Mouse (Mus musculus) kidney, adult 9 months (tissue): Measurements from ENCODE around the gene Hoxa1.

Experiments
- DNase-seq: peaks from one replicate; pipeline ENCODE4 v3.0.0; 2022

The Hoxa1 gene

DNA sequence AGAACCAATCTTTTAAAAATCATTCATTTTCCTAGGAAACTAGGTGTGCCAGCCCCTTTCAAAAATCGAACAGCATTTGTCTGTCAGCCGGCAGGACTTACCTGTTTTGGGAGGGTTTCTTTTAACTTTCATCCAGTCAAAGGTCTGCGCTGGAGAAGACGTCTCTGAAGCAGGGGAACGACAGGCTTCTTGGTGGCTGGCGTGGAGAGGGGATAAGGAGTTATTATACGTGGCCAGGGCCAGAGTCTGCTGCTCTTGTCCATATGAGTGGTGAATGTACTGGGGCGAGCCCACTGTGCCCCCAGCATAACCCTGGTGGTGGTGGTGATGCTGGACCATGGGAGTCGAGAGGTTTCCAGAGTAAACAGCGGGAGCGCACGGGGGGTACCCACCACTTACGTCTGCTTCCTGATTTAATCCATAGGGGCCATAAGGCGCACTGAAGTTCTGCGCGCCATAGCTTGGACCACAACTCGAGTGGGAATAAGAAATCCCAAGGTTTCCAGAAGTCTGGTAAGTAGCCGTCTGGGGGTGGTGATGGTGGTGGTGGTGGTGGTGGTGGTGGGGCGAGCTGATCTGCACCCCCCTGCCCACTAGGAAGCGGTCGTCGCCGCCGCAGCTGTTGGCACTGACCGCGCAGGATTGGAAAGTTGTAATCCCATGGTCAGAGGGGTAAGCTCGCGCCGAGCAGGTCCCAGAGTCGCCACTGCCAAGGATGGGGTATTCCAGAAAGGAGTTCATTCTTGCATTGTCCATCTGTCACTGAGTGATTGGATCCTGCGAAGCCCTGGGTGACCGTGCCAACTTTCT lies 446 bp downstream of the Hoxa1 start:
- DNase-seq, result peak; percentile 20

DNA sequence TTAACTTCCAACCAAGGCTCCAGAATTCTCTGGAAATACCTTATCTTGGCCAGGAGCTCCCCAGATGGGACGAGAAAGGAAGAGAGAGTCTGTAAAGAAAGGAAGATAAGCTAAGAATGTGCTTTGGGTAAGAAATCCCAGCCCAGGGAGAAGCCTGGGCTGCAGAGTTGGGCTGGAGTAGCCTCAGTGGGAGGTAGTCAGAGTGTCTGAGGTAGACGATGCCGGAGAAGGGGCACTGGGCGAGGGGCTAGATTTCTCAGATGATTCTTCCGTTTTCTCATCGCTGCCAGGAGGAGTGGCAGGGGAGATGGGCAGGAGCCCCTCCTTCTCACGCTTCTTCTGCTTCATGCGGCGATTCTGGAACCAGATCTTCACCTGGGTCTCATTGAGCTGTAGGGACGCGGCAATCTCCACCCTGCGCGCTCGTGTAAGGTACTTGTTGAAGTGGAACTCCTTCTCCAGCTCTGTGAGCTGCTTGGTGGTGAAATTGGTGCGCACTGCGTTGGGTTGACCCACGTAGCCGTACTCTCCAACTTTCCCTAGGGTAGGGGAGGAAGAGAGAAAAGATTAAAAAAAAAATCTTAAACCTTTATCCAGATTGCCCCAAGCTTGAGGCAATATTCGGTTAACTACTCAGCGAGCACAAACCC lies 1.4 kb downstream of the Hoxa1 start:
- no peak for DNase-seq

DNA sequence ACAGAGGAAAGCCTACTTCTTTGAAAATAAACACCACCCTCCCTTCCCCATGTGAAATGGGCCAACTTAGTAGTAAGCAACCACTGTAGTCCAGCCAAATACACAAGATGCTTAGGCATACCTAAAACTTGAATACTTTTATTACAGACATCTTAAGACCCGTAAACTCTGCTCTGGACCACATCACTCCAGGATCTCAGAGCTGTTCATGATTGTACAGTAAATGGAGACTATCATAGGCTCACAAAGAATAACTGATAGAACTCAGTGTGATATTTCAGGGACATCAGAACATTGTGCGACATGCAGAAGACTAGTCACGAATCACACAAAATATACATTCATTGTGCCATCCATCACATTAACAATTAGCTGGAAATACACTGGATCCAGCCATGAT lies 2.6 kb downstream of the Hoxa1 start:
- DNase-seq, result no peak

DNA sequence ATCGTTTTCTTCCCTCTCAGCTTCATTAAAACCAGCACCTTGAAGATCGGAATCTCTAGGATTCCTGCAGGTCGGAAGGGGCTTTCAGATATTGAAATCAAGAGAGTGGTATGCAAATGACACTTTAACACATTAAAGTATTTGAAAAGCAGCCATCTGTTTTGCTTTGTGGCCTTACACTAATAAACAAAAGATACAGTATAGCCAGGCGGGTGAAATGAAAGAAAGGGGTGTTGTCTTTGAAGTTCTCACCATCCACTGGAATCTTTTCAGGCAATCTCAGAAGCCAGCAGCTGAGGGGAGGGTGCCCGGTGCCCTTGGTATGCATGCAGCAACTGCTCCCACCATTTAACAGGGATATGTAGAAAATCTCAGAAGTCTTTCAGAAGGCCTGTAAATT lies 4.1 kb downstream of the Hoxa1 start:
- no peak for DNase-seq

GRCm38 (mm10) chr6:52153270-52153669 lies 4.8 kb downstream of the Hoxa1 start:
- no peak for DNase-seq

DNA sequence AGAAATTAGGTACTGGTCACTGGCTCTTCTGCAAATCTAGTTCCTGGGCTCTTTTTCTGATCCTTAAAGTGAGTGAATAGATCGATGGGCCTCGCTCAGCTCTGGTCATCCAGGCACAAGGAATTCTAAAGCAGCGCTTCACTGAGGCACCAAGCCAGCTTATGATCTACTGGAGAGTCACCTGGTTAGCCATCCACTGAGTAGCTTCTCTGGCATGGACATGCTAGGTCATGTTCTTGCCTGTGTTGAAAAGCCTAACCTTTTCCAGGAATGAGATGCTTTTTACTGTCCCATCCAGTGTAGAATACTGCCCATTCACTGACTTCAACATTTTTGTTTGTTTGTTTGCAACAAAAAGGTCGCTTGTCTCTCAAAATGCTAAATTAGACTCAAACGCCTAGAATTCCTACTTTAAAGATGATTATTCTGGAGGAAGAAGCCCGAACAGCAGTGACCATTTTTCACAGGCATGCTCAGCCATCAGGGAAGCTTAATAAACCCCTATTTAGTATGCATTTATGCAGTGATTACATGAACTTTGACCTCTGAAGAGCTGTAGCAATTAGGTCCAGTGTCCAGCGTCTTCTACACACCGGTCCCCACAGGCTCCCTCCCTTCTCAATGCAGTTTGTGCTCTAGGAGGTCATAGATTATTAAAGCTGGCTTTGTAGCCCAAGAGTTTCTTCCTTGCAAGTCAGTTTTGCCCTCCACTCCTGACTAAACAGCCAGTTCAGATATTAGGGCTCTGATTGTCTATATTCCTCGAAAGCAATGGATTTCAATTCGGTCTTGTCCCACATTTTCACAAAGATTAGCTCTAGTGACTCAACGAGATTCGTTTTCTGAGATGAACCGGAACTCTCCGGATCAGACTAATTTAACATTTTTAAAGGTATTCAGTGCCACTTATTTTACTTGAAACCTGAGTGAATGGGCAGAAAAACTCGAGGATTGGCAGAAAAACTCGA lies 5.6 kb downstream of the Hoxa1 start:
- DNase-seq, result no peak

GRCm38 (mm10) chr6:52151571-52151970 lies 6.5 kb downstream of the Hoxa1 start:
- no peak for DNase-seq

DNA sequence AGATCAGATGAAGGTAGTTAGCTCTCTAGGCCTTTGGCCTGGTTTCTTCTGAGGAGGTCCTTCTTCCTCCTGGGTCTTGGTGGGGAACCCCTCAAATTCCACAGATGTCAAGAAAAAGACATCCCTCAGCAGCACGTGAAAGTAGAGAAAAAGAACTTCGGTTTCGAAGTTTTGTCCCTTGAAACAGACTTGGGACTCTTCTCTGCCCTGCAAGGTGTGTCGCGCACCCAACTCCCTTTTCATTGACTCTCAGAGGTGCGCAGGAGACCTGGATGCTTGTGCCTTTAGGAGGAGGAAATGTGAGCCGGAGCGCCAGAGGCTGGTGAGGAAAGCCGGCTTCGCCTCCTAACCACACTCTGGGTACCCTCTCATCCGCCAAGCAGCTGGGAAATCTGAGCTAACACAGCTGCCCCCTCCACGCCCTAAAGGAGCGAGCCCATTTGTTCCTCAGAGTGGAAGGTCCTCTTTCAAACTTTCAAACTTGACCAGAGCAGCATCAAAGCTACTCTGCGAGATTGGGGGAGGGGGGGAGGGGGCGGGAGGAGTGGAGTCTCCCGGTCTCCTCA lies 7.6 kb downstream of the Hoxa1 start:
- no peak for DNase-seq

DNA sequence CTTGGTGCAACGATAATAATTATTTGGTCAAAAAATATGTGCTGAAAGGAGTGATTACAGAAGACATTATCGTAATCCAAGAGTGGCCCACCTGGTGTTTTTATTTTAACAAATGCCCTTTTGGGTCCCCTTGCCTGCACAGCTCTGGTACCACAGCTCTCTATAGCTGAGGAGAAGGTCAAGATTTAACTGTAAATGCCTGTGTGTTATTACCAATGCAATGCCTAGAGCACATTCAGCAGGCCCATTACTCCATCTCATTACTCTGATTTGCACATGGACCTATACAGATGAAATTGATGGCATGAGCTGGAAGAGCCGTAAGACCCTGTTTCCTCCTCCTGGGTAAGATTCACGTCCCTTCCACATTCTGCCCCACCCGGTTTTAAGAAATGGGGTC lies 19.0 kb downstream of the Hoxa1 start:
- DNase-seq, result no peak

GRCm38 (mm10) chr6:52138576-52138975 lies 19.5 kb downstream of the Hoxa1 start:
- no peak for DNase-seq

- no peak for DNase-seq
Observed at GRCm38 (mm10) chr6:52137841-52138535, 20.1 kb downstream of the Hoxa1 start.

DNA sequence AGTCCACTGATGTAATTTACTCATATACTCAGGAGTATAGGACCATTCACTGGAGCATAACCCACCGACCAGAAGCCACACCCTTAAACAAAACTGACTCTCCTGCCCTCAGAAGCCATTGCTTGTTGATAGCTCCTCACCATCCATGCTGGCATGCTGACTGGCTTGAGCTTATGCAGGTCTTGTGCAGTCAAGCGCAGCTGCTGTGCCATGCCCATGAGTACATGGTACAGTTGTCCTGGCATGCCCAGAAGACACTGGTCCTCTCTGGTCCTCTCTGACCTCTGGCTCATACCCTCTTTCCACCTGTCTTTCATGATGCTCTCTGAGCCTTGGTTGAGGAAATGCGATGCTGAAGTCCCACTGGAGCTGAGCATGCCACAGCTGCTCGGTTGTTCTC lies 34.4 kb downstream of the Hoxa1 start:
- DNase-seq, result no peak

GRCm38 (mm10) chr6:52121173-52121572 lies 36.9 kb downstream of the Hoxa1 start:
- no peak for DNase-seq

DNA sequence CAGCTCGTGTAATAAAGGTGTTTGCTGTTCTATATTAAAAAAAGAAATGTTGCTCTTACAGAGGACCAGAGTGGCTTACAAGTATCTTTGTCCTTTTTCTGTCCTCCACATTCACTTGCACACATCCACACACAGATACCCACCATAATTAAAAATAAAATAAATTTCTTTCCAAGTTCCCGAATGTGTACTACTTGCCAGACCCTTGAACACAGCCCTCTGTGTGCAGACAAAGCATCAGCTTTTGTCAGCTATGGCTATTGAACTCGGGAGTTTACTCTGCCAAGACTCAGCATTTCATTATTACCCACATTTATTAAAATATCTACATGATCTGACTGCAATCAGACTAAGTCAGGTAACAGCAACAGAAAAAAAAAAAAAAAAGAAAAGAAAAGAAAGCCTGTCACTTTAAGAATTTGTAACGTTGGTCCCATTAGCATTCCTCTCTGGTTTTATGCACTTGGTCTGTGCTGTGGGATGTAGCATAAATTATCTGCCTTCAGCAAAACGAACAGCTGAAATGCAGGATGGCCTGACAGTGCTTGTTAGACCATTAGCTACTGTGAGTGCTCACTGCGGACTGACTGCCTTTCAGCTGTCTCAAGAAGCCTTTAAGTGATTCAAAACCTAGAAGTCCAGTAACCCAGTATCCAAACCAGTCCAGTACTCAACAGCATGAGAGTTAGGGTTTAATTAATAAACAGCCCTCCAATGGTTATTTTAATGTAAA lies 39.0 kb downstream of the Hoxa1 start:
- no peak for DNase-seq

- peak; percentile 36 for DNase-seq
Observed at GRCm38 (mm10) chr6:52115899-52116298, 42.2 kb downstream of the Hoxa1 start.

GRCm38 (mm10) chr6:52111846-52112245 lies 46.3 kb downstream of the Hoxa1 start:
- DNase-seq, result no peak

- no peak for DNase-seq
Observed at GRCm38 (mm10) chr6:52107400-52107799, 50.7 kb downstream of the Hoxa1 start.

GRCm38 (mm10) chr6:52106716-52107115 lies 51.4 kb downstream of the Hoxa1 start:
- DNase-seq, result no peak

DNA sequence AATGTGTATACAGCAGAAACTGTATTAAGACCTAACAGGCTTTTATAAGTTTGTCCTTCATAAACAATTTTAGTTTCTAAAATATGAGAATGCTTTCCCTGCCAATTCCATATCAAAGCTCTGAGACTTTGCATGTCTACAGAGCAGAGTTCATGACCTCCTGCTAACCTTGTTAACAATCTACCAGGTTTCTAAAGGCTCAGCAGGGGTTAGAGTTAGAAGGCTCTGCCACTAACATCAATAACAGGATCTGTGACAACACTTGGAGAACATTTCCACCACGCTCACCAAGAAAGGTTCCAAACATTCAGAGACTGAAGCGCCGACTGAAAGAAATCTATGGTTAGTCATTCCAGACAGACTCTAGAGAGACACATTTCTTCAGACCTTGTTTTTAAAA lies 51.9 kb downstream of the Hoxa1 start:
- peak; percentile 41 for DNase-seq
